Mouse (Mus musculus) lung, adult 2 months (tissue): ENCODE results near the gene Mlycd.

ENCODE experiments used
- CTCF ChIP-seq: fragments of 200-500 bp; IDR thresholded peaks from 2 replicates; pipeline ENCODE4 v1.5.1; 2011; ENCODE audit warnings: mild to moderate bottlenecking, low read length, control low read depth; ENCODE audit not compliant: insufficient read depth
- POLR2A ChIP-seq: fragments of 200-500 bp; IDR thresholded peaks from 2 replicates; pipeline ENCODE4 v1.6.1; 2011; ENCODE audit warnings: low read depth, mild to moderate bottlenecking, control low read depth, low read length, borderline replicate concordance; ENCODE audit errors: extremely low read depth

- TF ChIP-seq CTCF = no peak
- TF ChIP-seq POLR2A = no peak
Observed at GRCm38 (mm10) chr8:119430250-119430649, 35.6 kb downstream of the Mlycd start.
